Mouse (Mus musculus) hematopoietic stem cell, adult 5-6 weeks (primary cell): ENCODE measurements around the gene Tex36. TPM values are rescaled to one million over a fixed set of nuclear protein-coding genes. Genes with fewer than 3 reads are reported as not detected.

Experiments
- ATAC-seq, 2 experiments: fragments of 125-278 bp in 1 of 2; replicated peaks in 1 of 2; 2 replicates each; pipeline ENCODE4 v1.8.0; 2016 to 2017; ENCODE audit warnings: inconsistent platforms in 2 of 2, mild to moderate bottlenecking in 2 of 2, moderate number of reproducible peaks in 2 of 2, low read depth in 1 of 2, moderate TSS enrichment in 1 of 2; ENCODE audit not compliant: low FRiP score in 2 of 2, poor library complexity in 2 of 2, severe bottlenecking in 2 of 2, insufficient read depth in 1 of 2, low TSS enrichment in 1 of 2
- total RNA-seq: library from RNA; stranded (forward); fragments of 172-1452, 232-1000 nt; gene quantifications from 2 replicates; pipeline ENCODE4 v1.2.3, GENCODE M21; 2017

The Tex36 gene
- total RNA-seq, 1 experiment from 2014 or later = not detected

DNA sequence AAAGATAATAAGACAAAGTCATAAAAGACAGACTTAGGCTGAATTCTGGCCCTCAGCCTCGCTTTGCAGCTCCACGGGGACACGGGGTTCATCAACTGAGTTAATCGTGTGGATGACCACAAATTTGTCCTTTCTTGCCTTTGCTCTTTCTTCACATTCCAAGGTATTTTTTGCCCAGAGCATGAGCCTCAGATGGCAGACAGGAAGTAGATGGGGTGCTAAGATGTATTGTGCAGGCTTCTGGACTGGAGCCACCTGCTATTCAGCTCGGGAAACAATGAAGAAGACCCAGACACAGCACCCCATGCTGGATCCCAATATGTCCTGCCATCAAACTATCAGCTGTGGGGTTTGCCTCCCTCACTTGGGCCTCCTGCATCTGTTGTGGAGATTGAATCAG lies 5.4 kb upstream of the Tex36 start:
- no peak for ATAC-seq

DNA sequence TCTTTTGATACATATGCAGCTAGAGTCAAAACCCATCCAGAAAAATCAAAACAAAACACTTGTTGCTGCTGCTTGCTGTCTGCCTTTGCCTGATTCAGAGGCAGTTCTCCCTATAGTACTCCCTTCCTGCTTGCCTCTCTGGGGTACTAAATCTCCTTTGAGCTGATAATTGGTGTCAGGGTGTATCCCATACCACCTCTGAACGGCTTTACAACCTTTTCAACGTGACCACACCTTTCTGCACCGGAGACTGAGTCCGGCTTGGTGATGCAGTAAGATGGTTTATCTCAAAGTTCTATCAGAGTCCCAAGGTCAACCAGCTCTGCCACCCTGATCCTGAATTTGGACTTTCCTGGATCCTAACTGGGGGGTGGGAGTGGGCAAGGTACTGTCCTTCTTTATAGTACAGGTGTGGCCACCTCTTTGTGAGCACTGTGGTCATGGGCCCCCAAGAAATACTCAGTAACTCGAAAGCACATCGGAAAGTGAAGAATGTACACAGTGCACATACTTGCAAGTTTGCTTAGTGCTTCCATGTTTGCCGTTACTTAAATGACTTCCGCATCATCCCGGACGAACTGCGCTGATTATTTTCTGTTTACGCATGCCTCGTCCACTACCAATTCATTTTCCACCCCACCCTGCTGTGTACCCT lies 2.6 kb upstream of the Tex36 start:
- ATAC-seq = no peak

DNA sequence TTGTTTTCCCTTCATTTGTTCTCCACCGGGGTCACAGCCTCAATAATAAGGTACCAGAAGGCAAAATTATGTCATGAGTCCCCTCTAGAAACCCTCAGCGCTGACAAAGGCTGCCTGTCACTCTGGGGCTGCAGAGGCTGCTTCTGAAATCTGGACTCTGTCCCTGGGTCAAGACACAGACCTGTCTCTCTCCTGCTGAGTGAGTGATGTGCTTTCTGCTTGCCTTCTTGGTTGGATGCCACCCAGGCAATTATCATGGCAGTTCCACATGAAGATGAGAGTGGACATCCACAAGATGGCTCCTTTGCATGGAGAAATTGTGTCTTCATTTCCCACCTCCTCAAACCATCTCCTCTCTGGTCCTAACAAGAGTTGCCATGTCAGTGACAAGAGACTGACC lies 1.2 kb upstream of the Tex36 start:
- no peak for ATAC-seq

DNA sequence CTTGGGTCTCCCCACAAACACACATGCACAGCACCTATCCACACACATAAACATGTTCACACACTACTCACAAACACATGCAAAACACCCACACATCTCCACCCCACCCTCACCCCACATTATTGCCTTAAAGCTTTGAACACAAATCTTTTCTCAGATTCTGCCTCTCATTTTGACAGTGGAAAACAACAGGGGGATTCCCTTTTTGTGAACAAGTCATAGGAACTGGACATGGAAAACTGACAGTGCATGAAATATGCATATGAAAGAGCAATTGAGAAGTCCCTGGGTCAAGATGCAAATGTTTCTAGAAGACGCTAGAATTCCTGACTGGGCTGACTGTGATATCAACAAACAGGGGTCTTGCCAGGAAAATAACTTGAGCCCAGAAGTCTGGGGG lies 1.4 kb downstream of the Tex36 start:
- ATAC-seq = no peak

DNA sequence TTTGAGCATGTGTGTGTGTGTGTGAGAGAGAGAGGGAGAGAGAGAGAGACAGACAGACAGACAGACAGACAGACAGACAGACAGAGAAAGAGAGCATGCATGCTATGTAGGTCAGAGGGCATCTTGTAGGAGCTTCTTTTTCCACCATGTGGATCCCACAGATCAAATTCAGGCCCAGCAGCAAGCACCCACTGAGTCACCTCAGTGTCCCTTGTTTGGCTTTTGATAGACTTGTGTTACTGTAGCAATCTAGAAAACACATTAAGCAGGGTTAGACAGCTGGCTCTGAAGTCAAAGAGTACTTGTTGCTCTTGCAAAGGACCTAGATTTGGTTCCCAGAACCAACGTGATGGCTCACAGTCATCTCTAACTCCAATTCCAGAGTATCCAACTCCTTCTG lies 10.2 kb downstream of the Tex36 start:
- no peak for ATAC-seq

DNA sequence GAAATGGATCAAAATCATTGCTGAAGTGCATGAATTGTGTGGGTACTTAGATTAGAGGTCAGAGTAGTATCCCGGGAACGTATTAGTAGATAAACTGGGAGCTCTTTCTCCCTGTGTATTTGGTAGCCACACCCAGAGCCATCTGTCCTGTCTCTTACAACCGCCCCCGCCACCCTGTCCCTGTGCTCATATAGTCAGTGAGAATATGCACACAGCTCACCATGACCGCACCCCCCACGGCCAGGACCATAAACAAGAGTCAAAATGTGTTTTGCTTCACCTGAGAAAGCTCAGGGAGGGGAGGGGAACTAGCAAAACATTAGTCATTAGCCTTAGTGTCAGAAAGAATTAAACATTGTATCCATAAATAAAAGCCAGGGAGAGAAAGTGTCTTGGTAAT lies 18.7 kb downstream of the Tex36 start:
- no peak for ATAC-seq

DNA sequence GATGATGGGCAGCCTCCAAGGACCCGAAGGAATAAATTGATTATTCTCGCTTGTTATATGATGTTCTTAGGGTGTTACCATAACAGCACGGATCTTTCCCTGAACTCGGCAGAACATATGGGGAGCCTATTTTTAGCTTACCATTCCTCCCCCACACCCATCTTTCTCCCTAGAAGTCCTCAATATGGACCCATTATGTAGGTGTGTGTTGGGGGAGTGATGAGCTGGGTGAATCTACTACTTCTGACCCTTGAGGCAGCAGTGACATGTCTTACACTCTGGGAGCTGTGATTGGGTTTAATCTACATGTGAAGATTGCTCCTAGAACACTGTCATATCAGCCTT lies 21.7 kb downstream of the Tex36 start:
- ATAC-seq = no peak

DNA sequence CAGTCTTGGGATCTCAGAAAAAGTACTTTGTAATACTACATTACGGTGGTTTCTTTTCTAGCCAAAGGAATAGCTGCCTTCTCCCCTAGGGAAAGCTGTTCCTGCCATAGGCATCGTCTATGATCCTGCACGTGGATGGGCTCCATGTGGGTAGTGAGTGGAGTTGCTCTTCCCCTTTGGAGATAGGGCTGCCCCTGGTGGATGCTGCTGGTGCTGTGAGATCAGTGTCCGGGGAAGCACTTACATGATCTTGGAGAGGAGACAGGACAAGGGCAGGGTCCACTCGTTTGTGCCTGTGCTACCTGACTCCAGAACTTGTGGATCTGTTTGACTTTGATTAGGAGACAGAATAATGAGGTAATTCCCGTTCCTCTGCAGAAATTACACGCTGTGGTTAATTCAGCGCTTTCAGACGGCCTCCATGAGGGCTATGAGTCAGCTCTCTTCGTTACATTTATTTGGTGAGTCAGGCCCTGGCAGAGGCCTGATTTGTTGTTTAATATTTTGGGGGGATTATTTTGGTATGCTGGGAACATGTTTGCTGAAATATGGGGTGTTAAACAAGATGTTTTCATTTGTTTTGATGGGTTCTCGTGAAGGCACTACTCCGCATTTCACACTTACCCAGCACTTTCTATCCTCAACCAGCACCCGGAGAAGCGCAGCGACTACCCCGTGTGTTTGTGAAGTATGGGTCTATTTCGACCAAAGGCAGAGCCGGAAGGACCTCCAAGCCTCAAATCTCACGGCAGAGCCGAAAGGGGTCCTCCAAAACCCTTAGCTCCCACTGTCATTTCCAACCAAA lies 22.3 kb downstream of the Tex36 start:
- no peak for ATAC-seq

DNA sequence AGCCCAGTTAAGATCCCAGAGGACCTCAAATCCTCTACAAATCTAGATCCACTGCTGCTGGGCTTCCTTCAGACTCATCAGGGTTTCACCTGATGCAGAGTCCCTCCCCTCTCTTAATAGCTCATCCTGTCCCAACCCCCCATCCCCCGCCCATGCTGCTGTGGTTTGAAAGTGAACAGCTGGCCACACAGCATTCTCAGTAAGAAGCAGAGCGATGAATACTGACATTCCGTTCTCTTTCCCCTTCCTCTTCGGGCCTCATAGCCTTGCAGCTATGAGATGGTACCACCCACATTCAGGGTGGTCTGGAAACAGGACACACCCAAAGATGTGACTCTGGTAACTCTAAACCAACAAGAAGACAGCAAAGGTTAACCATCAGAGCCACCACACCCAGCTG lies 25.1 kb downstream of the Tex36 start:
- no peak for ATAC-seq

DNA sequence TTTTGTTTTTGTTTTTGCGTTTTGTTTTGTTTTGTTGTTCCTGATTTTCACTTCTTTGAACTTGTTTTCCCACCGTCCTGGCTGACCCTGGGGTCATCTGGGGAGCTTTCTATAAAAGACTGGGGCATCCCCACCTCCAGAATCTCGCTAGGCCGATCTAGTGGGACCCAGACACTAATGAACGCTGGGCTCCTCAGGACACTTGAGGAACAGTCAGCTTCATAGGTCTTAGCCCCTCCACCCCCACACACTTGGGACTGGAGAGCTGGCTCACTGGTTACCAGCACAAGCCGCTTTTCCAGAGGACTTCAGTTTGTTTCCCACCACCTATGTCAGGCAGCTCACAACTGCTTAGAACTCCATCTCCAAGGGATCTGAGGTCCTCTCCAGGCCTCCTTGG lies 25.7 kb downstream of the Tex36 start:
- ATAC-seq = no peak

DNA sequence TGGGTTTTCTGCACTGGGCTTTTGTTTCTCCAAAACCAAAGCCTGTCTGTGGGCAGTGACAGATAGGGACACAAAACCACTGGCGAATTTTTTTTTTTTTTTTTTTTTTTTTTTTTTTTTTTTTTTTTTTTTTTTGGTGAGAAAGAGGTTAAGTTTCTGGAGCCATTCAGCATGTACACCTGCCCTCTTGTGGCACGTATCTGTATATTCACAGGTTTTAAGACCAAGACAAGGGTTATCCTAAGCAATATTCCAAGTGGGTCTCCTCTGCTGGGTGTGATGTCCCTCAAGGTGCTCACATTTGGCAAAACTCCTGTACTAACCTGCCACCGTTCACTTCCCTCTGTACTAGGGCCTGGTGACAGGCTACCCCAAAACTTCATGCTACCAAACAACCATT lies 30.0 kb downstream of the Tex36 start:
- ATAC-seq = no peak; a peak in 1 of 4 replicates

DNA sequence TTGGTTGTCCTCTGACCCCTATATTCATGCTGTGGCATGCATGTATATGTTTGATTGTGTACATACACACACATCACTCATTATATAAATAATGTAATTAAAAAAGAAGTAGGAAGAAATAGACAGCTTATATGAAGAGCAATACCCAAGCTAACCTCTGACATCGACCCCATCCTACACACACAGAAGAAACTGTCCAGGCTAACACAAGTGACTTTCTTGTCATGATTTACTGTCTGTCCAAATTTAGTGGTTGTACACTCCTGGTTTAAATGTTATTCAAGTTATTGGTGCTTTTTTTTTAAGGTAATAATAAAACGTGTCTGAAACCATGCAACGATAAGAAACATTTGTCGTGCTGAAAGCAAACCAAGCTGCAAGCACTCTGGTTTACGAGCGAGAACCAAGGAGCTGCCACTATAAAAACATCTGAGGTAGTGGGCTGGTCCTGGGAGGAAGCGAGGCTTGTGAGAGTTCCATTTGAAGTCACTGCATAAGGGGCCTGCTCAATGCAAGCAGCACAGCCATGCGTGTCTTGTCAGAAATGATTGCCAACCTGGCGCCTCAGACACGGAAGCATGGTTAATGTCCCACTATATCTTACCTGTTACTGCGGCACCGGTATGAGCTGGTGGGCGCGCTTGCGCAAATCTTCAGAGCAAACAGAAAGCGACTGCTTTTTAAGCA lies 32.6 kb downstream of the Tex36 start:
- no peak for ATAC-seq

DNA sequence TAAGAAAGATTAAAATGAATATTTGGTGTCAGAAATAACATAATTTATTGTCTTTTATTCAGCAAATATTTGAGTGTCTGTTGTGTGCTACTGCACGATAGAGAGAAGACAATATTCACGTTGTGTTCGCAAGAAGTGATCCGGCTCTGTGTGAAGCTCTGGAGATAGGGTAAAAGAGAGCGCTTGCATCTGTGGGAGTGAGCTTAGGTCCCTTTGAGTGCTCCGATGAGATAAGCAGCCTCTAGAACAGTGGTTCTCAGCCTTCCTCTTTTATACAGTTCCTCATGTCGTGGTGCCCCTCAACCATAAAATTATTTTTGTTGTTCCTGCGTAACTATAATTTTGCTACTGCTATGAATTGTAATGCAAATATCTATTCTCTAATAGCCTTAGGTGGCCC lies 37.4 kb downstream of the Tex36 start:
- peak; percentile 37 to 62; a peak in 1 of 4 replicates for ATAC-seq

DNA sequence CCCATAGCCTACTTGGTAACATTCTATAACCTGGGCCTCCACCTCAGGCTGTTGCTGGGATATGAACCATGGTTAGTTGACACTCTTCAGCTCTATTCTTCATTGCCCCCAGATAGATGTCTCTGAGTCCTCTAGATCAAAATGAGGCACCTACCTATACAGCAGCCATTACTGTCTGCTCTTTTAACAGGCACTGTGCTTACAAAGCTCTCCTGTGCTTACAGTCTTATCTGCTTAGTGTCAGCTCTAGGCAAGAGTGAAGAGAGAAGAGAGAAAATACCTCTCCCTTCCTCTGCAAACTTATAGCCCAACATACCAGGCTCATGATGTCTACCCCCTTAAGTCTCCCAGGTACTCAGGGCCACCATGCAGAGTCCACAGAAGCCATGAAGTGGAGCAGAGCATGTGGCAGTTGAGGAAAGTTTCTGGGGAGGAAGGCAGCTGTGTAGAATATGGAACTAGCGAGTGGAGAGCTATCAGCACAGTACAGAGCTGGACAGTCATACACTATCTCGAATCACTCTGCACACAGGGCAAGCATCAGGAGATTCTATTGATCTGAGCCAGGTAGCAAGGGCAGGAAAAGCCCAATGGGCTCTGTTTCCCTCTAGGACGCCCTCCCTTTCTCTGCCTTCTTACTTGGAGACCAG lies 38.7 kb downstream of the Tex36 start:
- no peak for ATAC-seq

DNA sequence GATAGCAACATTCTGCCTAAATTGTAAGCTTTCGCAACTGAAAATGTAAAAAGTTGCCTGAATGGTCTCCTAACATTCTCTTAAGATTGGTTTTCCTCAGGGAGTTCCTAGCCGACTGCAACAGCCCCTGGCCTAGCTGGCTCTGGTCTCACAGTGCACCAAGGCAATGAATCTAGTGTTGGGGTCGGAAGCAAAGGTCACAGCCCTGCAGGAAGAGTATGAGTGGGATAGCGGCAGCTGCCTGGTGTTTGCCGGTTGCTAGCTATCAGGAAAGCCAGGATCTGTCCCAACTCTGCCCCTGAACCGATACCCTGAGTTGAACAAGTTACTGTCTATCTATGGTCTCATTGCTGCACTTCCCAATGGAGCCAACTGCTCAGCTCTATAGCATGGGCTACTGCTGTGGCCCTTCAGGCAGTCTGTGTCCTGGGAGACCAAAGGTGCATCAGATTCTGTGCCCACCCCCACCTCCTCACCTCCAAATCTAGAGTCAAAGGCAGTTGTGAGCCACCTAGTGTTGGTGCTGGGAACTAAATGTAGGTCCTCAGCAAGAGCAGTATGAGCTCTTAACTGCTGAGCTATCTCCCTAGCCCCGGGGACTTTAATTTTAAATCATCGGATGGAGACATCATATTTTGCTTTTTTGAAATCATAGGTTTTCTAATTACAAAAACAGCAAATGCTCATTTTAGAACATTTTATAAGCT lies 46.0 kb downstream of the Tex36 start:
- no peak; a peak in 1 of 4 replicates for ATAC-seq

DNA sequence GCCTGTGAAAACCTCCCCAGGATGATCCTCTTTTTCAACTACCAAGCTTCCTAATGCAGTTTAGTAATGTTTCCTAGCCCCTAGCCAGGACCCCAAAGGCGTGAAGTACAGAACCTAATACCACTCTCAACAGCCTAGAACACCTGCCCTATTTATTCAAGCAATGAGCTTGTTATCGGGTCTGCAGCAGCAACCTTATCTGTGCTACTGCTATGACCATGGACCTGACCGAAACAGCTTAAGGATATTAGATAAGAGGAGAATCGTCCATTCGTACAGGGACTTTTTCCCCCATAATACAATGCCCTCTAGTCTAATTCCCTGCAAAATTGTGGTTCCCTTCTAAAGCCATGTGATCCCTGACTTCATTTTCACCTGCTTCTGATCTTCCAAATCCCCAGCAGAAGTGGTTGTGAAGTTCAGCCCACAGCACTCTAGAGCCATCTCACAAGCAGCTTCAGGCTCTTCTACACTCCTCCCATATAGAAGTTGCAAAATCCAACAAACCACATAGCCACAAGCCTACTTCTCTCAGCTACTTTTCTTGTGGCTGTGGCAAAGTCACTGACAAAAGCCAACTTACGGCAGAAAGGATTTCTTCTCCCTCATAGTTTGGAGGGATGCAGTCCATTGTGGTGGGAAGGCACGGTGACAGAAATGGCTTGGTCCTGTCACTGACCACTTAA lies 49.5 kb downstream of the Tex36 start:
- ATAC-seq = no peak

DNA sequence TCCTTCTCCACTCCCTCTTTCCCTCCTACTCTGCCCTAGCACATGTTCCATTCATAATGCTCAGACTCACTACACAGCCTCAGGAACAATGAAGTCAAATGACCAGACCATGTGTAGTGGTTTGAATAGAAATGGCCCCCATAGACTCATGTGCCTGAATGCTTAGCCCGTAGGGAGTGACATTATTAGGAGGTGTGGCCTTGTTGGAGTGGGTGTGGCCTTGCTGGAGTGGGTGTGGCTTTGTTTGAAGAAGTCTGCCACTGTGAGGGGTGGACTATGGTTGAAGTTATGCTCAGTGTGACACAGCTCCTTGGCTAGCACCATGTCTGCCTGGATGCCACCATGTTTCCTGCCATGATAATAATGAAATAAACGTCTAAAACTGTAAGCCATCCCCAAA lies 51.0 kb downstream of the Tex36 start:
- no peak for ATAC-seq
